Mouse (Mus musculus) neural tube, embryonic 11.5 days (tissue): ENCODE results near the gene 3830406C13Rik. TPM values are rescaled to one million over a fixed set of nuclear protein-coding genes. Genes with fewer than 3 reads are reported as not detected.
A peak's percentile ranks its signal among the peaks of the same experiment; 100 is the strongest.

Experiments used
- ATAC-seq: fragments of 200-750 bp; cut with Nextera tagmentation; 2 replicates; pipeline ENCODE4 v1.8.0; 2017; ENCODE audit warnings: moderate number of reproducible peaks, mild to moderate bottlenecking, moderate TSS enrichment, moderate library complexity; ENCODE audit not compliant: insufficient read depth, low FRiP score, low TSS enrichment
- DNase-seq: peaks from one replicate; pipeline ENCODE4 v3.0.0-alpha.2; 2015; ENCODE audit warnings: low spot score
- H3K27ac ChIP-seq: fragments of 300-500 bp; sonication (generic); 2 replicates; pipeline ENCODE4 v1.5.1; 2014; ENCODE audit warnings: low read depth, mild to moderate bottlenecking, low read length
- H3K27me3 ChIP-seq: fragments of 300-500 bp; sonication (generic); 2 replicates; pipeline ENCODE4 v1.6.1; 2014; ENCODE audit warnings: mild to moderate bottlenecking, low read length, mixed read lengths; ENCODE audit not compliant: control insufficient read depth, insufficient read depth
- H3K36me3 ChIP-seq: fragments of 300-500 bp; sonication (generic); 2 replicates; pipeline ENCODE4 v1.6.1; 2014; ENCODE audit warnings: mild to moderate bottlenecking, low read length, moderate library complexity, mixed read lengths; ENCODE audit not compliant: control insufficient read depth, insufficient read depth
- H3K4me1 ChIP-seq: fragments of 300-500 bp; sonication (generic); 2 replicates; pipeline ENCODE4 v1.6.1; 2014; ENCODE audit warnings: low read length, mixed read lengths; ENCODE audit not compliant: control insufficient read depth, insufficient read depth
- H3K4me2 ChIP-seq: fragments of 300-500 bp; sonication (generic); 2 replicates; pipeline ENCODE4 v1.6.1; 2014; ENCODE audit warnings: low read depth, mild to moderate bottlenecking, moderate library complexity
- H3K4me3 ChIP-seq: fragments of 300-500 bp; sonication (generic); 2 replicates; pipeline ENCODE4 v1.5.1; 2014; ENCODE audit warnings: low read depth, low read length
- H3K9ac ChIP-seq: fragments of 300-500 bp; sonication (generic); 2 replicates; pipeline ENCODE4 v1.6.1; 2014; ENCODE audit warnings: mild to moderate bottlenecking, low read length
- H3K9me3 ChIP-seq: fragments of 300-500 bp; sonication (generic); 2 replicates; pipeline ENCODE4 v1.6.1; 2016; ENCODE audit warnings: low read length; ENCODE audit not compliant: control insufficient read depth
- WGBS: fragments of 180-500 bp; shearing (Covaris S2); extraction: QIAGEN DNeasy Blood & Tissue Kit; methylation state at CpG from one replicate; pipeline ENCODE4 v1.1.7; 2014; 5-methylcytosine and 5-hydroxymethylcytosine counted together
- polyA plus RNA-seq: library from polyadenylated mRNA; unstranded; fragments of >200 nt; fragmentation: Nextera tagmentation; extraction: Ambion mirVana; gene quantifications from 2 replicates; pipeline ENCODE4 v1.2.1, GENCODE M21; 2014

The 3830406C13Rik gene
- polyA plus RNA-seq, 1 experiment from 2014 or later, result 20.7 TPM

- Histone ChIP-seq H3K4me3 (no peak overlapping the region), H3K9ac (no peak overlapping the region), H3K27me3 (peaks cover 99% of the 10 kb centered on the region), H3K27ac (no peak overlapping the region), H3K4me2 (no peak overlapping the region), H3K36me3 (no peaks in the 10 kb centered on the region), H3K9me3 (no peaks in the 10 kb centered on the region), H3K4me1 (no peaks in the 10 kb centered on the region; the same call in 1 of the 2 replicates)
- DNase-seq (peak; percentile 56), ATAC-seq (no peak)
- under 1% methylated on average over 42 of the region's 42 CpGs for WGBS
Measured at GRCm38 (mm10) chr14:12341075-12341788, 57.3 kb downstream of the 3830406C13Rik start.

- DNase-seq (peak; percentile 42), ATAC-seq (no peak)
- H3K9me3 ChIP-seq, result no peaks in the 10 kb centered on the region
- no peaks in the 10 kb centered on the region; the same call in 1 of the 2 replicates for H3K4me1 ChIP-seq
- no peak overlapping the region for H3K4me2 ChIP-seq
- peaks cover 99% of the 10 kb centered on the region for H3K27me3 ChIP-seq
- no peak overlapping the region for H3K27ac ChIP-seq
- WGBS, result 3% methylated on average over 24 of the region's 24 CpGs
- no peak overlapping the region for H3K4me3 ChIP-seq
- no peaks in the 10 kb centered on the region for H3K36me3 ChIP-seq
- no peak overlapping the region for H3K9ac ChIP-seq
Measured at GRCm38 (mm10) chr14:12341789-12342457, 58.0 kb downstream of the 3830406C13Rik start.

- Histone ChIP-seq H3K4me3 (no peak overlapping the region), H3K4me2 (no peak overlapping the region), H3K27me3 (peaks cover 99% of the 10 kb centered on the region), H3K4me1 (no peaks in the 10 kb centered on the region; the same call in 1 of the 2 replicates), H3K27ac (no peak overlapping the region), H3K36me3 (no peaks in the 10 kb centered on the region), H3K9ac (no peak overlapping the region), H3K9me3 (no peaks in the 10 kb centered on the region)
- ATAC-seq (no peak), DNase-seq (peak; percentile 51)
- 2% methylated on average over 23 of the region's 23 CpGs for WGBS
Measured at GRCm38 (mm10) chr14:12342458-12343131, 58.6 kb downstream of the 3830406C13Rik start.

- under 1% methylated on average over 20 of the region's 20 CpGs for whole genome bisulfite sequencing
- Histone ChIP-seq H3K4me1 (no peaks in the 10 kb centered on the region; the same call in 1 of the 2 replicates), H3K36me3 (no peaks in the 10 kb centered on the region), H3K27me3 (peaks cover 99% of the 10 kb centered on the region), H3K4me3 (no peak overlapping the region), H3K27ac (no peak overlapping the region), H3K9me3 (no peaks in the 10 kb centered on the region), H3K9ac (no peak overlapping the region), H3K4me2 (no peak overlapping the region)
- ATAC-seq, result no peak
- peak; percentile 36 for DNase-seq
Measured at GRCm38 (mm10) chr14:12343451-12343941, 59.5 kb downstream of the 3830406C13Rik start.

- Histone ChIP-seq H3K9ac (no peak overlapping the region), H3K4me2 (peak overlapping the region; percentile 20; the same call in 1 of the 2 replicates), H3K9me3 (no peaks in the 10 kb centered on the region), H3K27me3 (peaks cover 100% of the 10 kb centered on the region), H3K27ac (no peak overlapping the region), H3K36me3 (no peaks in the 10 kb centered on the region), H3K4me3 (peak overlapping the region; percentile 5; the same call in 1 of the 2 replicates), H3K4me1 (no peaks in the 10 kb centered on the region; the same call in 1 of the 2 replicates)
- no peak for DNase-seq
- 4% methylated on average over 24 of the region's 24 CpGs for WGBS
- ATAC-seq, result no peak
Measured at GRCm38 (mm10) chr14:12344061-12344745, 60.2 kb downstream of the 3830406C13Rik start.

- Histone ChIP-seq H3K36me3 (no peaks in the 10 kb centered on the region), H3K4me1 (no peaks in the 10 kb centered on the region; the same call in 1 of the 2 replicates), H3K4me2 (peak overlapping the region; percentile 20; the same call in 1 of the 2 replicates), H3K27me3 (peaks cover 100% of the 10 kb centered on the region), H3K4me3 (peak overlapping the region; percentile 5; the same call in 1 of the 2 replicates), H3K9ac (no peak overlapping the region), H3K27ac (no peak overlapping the region), H3K9me3 (no peaks in the 10 kb centered on the region)
- peak; percentile 17; the same call in 1 of the 2 replicates for ATAC-seq
- WGBS, result 0% methylated on average over 32 of the region's 39 CpGs
- DNase-seq, result peak; percentile 44
Measured at GRCm38 (mm10) chr14:12344746-12345240, 60.8 kb downstream of the 3830406C13Rik start.

GRCm38 (mm10) chr14:12345241-12345921 is 61.4 kb downstream of the 3830406C13Rik start:
- Histone ChIP-seq H3K4me1 (no peaks in the 10 kb centered on the region; the same call in 1 of the 2 replicates), H3K27ac (no peak overlapping the region), H3K4me3 (no peak overlapping the region), H3K9me3 (no peaks in the 10 kb centered on the region), H3K36me3 (no peaks in the 10 kb centered on the region), H3K27me3 (peaks cover 99% of the 10 kb centered on the region), H3K4me2 (no peak overlapping the region), H3K9ac (no peak overlapping the region)
- WGBS, result under 1% methylated on average over 40 of the region's 40 CpGs
- ATAC-seq (no peak), DNase-seq (peak; percentile 42)
